Mouse (Mus musculus) frontal cortex, postnatal 14 days (tissue): ENCODE data around the gene Phlda3.

Experiments
- DNase-seq, 2 experiments: peaks; one replicate each; pipeline ENCODE4 v3.0.0; 2022; ENCODE audit warnings: low spot score in 2 of 2

The Phlda3 gene

GRCm38 (mm10) chr1:135765645-135766591 is at the start of gene Phlda3:
Gene Phlda3, plus strand, starts transcription at chr1:135766119.
- no peak for DNase-seq

- peak in 1 of 2 experiments; percentile 57 for DNase-seq
Measured at GRCm38 (mm10) chr1:135719486-135719885, 46.4 kb upstream of the Phlda3 start.

GRCm38 (mm10) chr1:135719983-135720382 is 45.9 kb upstream of the Phlda3 start, which contains the start of gene Csrp1:
Gene Csrp1, plus strand, starts transcription at chr1:135720061.
- DNase-seq: no peak

GRCm38 (mm10) chr1:135723016-135723415 is 42.9 kb upstream of the Phlda3 start:
- no peak for DNase-seq

- DNase-seq: no peak
Measured at GRCm38 (mm10) chr1:135724134-135724533, 41.8 kb upstream of the Phlda3 start.

GRCm38 (mm10) chr1:135725324-135725723 is 40.6 kb upstream of the Phlda3 start:
- no peak for DNase-seq

- no peak for DNase-seq
Measured at GRCm38 (mm10) chr1:135725936-135726335, 40.0 kb upstream of the Phlda3 start.

GRCm38 (mm10) chr1:135728631-135729366 is 37.1 kb upstream of the Phlda3 start:
- peak; percentile 72 to 75 for DNase-seq

- no peak for DNase-seq
Measured at GRCm38 (mm10) chr1:135729367-135729713, 36.6 kb upstream of the Phlda3 start.

GRCm38 (mm10) chr1:135729821-135730220 is 36.1 kb upstream of the Phlda3 start:
- DNase-seq: no peak

- no peak for DNase-seq
Measured at GRCm38 (mm10) chr1:135730296-135730695, 35.6 kb upstream of the Phlda3 start.

- no peak for DNase-seq
Measured at GRCm38 (mm10) chr1:135731393-135731792, 34.5 kb upstream of the Phlda3 start.

- no peak for DNase-seq
Measured at GRCm38 (mm10) chr1:135731897-135732684, 33.8 kb upstream of the Phlda3 start.

GRCm38 (mm10) chr1:135734225-135734937 is 31.5 kb upstream of the Phlda3 start:
- peak in 1 of 2 experiments; percentile 60 for DNase-seq

- no peak for DNase-seq
Measured at GRCm38 (mm10) chr1:135735460-135735859, 30.5 kb upstream of the Phlda3 start.

GRCm38 (mm10) chr1:135744987-135745386 is 20.9 kb upstream of the Phlda3 start:
- DNase-seq: no peak

- DNase-seq: no peak
Measured at GRCm38 (mm10) chr1:135746248-135746647, 19.7 kb upstream of the Phlda3 start.

GRCm38 (mm10) chr1:135752737-135753348 is 13.1 kb upstream of the Phlda3 start:
- DNase-seq: peak; percentile 81 to 85

GRCm38 (mm10) chr1:135755287-135755686 is 10.6 kb upstream of the Phlda3 start:
- no peak for DNase-seq

GRCm38 (mm10) chr1:135755913-135756312 is 10.0 kb upstream of the Phlda3 start:
- no peak for DNase-seq

GRCm38 (mm10) chr1:135757287-135757686 is 8.6 kb upstream of the Phlda3 start:
- no peak for DNase-seq
